Mouse (Mus musculus): ENCODE results near the gene 4930452B06Rik. TPM values are rescaled to one million over a fixed set of nuclear protein-coding genes. Genes with fewer than 3 reads are reported as not detected.

Gene 4930452B06Rik
- polyA plus RNA-seq, 1 experiment, result 0.04 TPM

DNA sequence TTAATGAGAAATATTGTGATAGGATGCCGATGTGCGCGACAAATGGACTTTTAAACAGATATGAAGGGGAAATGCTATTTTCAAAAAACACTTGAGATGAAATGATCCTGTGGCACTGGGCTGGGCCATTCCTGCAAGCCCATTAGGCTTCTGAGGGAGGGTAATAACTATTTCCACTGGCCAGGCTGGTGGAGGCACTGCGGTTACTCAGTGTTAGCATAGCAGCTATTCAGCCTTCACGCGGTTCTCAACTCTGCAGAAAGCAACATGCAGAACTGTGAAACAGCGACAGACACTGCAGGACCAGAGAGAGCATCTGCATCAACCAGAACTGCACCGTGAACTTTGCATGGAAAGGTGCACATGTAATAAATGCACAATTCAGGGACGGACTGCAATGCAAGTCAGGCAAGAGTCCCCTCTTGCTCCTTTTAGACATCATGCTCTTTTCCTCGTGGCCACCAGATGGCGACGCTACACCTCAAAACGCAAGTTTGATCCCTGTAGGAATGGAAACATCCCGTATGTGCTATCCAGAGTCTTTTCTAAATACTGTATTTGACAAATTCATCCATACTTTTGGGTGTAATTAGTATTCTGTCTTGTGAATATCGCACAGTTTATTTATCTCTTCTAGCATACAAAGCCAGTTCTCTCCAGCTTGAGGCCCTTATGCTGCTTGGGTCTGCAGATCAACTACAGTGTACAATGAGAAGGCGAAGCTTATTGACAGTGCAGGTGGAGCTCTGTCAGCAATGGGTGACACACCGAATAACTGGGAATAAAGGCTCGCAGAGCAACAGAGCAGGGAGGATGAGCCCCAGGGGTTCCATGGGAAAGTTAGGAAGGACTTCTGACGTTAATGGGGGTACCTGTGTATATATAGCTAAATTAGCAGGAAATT, 205.6 kb downstream of the 4930452B06Rik start:
- no peak for DNase-seq (ENCODE audit: low read depth in 1 of 2, low spot score in 2 of 2)
- Histone ChIP-seq H3K4me3 (ENCODE audit: extremely low read depth, insufficient read depth, insufficient read length) (no peak overlapping the region), H3K27me3 (ENCODE audit: control insufficient read depth, insufficient read depth, low read length) (no peaks in the 10 kb centered on the region), H3K27ac (ENCODE audit: insufficient read depth, low read length) (no peak overlapping the region), H3K4me1 (ENCODE audit: control insufficient read depth, insufficient read depth, insufficient read length) (peaks cover 4% of the 10 kb centered on the region; the same call in 1 of the 2 replicates), H3K36me3 (ENCODE audit: control insufficient read depth, insufficient read depth, low read length) (no peaks in the 10 kb centered on the region)
- WGBS, result 42% methylated on average over 19 of the region's 19 CpGs
- TF ChIP-seq CTCF (IDR thresholded peaks at IDR 0.05; ENCODE audit: extremely low read depth, insufficient read depth, insufficient read length, insufficient replicate concordance), result no peak

DNA sequence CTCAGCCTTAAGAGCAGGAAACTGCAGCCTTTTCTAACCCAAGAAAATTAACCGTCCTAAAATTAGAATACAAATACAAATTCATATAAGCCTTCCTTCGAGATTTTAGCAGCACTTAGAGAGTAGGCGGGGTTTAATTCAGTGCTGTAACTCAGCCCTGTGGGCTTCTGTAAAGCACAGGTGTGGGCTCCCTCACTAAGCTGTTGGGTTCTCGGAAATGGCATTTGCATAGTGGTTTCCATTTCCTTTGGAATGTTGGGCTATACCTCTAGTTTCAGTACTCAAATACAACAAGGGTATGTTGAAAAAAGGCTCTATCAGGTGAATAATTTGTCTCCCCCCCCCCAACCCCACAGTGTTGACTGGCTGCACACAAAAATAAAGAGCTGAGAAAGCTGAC, 206.3 kb downstream of the 4930452B06Rik start:
- H3K4me1 ChIP-seq (ENCODE audit: control insufficient read depth, insufficient read depth, insufficient read length), result peaks cover 4% of the 10 kb centered on the region; the same call in 1 of the 2 replicates
- no peak overlapping the region for H3K4me3 ChIP-seq (ENCODE audit: extremely low read depth, insufficient read depth, insufficient read length)
- no peak overlapping the region for H3K27ac ChIP-seq (ENCODE audit: insufficient read depth, low read length)
- no peak for DNase-seq (ENCODE audit: low read depth in 1 of 2, low spot score in 2 of 2)
- 33% methylated on average over 4 of the region's 4 CpGs for WGBS
- TF ChIP-seq POLR2A (IDR thresholded peaks at IDR 0.05; ENCODE audit: low read depth, low read length), result no peak
- no peak for TF ChIP-seq CTCF (IDR thresholded peaks at IDR 0.05; ENCODE audit: extremely low read depth, insufficient read depth, insufficient read length, insufficient replicate concordance)
- H3K36me3 ChIP-seq (ENCODE audit: control insufficient read depth, insufficient read depth, low read length), result no peaks in the 10 kb centered on the region
- no peaks in the 10 kb centered on the region for H3K27me3 ChIP-seq (ENCODE audit: control insufficient read depth, insufficient read depth, low read length)

DNA sequence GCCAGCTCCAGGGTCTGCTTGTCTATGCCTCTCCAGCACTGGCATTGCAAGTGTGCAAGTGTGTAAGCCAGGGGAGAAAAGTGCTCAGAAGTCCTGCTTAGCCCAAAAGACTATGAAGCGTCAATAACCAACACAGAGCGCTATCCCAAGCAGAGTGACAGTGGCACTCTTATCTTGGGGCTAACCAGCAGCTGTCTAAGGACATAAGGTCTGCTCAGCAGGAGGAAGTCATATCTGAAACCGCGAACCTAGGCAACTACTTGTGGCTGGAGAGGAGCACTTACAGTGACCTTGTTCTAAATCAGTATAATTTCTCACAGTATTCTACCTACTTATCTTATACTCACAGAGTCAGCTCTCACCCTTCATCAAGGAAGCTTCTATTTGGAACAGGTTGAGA, 214.9 kb downstream of the 4930452B06Rik start:
- Histone ChIP-seq H3K27me3 (ENCODE audit: control insufficient read depth, insufficient read depth, low read length) (no peaks in the 10 kb centered on the region), H3K27ac (ENCODE audit: insufficient read depth, low read length) (no peak overlapping the region), H3K36me3 (ENCODE audit: control insufficient read depth, insufficient read depth, low read length) (no peaks in the 10 kb centered on the region), H3K4me3 (ENCODE audit: extremely low read depth, insufficient read depth, insufficient read length) (no peak overlapping the region), H3K4me1 (ENCODE audit: control insufficient read depth, insufficient read depth, insufficient read length) (no peaks in the 10 kb centered on the region)
- DNase-seq (ENCODE audit: low read depth in 1 of 2, low spot score in 2 of 2), result no peak
- no peak for TF ChIP-seq CTCF (IDR thresholded peaks at IDR 0.05; ENCODE audit: extremely low read depth, insufficient read depth, insufficient read length, insufficient replicate concordance)
- TF ChIP-seq POLR2A (IDR thresholded peaks at IDR 0.05; ENCODE audit: low read depth, low read length), result no peak
- 51% methylated on average over 4 of the region's 4 CpGs for WGBS

DNA sequence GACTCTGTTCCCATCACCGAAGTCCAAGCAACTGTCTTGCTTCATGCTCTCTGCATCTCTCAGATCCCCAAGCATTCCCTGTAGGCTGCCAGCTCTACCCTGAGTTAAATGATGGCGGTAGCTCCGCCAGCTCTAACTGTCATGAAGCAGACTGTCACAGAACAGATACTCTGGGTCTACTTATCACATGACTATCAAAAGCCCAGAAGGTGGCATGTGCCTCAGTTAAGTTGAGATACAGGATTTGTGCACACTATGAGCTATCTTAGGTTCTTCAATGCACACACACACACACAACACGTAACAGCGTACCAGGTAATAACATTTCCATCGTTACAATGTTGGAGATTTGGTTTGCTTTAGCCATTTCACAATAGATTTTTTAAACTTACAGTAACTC, 215.7 kb downstream of the 4930452B06Rik start:
- Histone ChIP-seq H3K36me3 (ENCODE audit: control insufficient read depth, insufficient read depth, low read length) (no peaks in the 10 kb centered on the region), H3K27ac (ENCODE audit: insufficient read depth, low read length) (no peak overlapping the region), H3K4me1 (ENCODE audit: control insufficient read depth, insufficient read depth, insufficient read length) (no peaks in the 10 kb centered on the region), H3K27me3 (ENCODE audit: control insufficient read depth, insufficient read depth, low read length) (no peaks in the 10 kb centered on the region), H3K4me3 (ENCODE audit: extremely low read depth, insufficient read depth, insufficient read length) (no peak overlapping the region)
- WGBS, result 94% methylated on average over 6 of the region's 6 CpGs
- no peak for DNase-seq (ENCODE audit: low read depth in 1 of 2, low spot score in 2 of 2)
- no peak for TF ChIP-seq CTCF (IDR thresholded peaks at IDR 0.05; ENCODE audit: extremely low read depth, insufficient read depth, insufficient read length, insufficient replicate concordance)
- TF ChIP-seq POLR2A (IDR thresholded peaks at IDR 0.05; ENCODE audit: low read depth, low read length), result no peak

DNA sequence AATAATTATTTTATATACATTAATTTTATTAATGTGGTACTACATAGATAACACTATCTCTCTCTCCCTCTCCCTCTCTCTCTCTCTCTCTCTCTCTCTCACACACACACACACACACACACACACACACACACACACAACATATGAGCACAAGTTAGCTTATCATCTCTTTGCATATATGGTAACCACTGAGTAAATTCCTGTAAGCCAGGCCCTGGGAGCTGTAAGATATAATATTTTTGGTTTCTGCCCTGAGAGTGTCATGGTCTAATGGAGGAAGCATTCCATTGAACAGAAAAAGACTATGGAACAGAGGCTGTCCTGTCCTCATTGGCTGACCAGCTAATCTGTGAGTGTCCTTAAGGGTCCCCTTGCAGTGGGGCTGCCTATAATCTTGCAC, 216.7 kb downstream of the 4930452B06Rik start:
- TF ChIP-seq POLR2A (IDR thresholded peaks at IDR 0.05; ENCODE audit: low read depth, low read length) (no peak), CTCF (IDR thresholded peaks at IDR 0.05; ENCODE audit: extremely low read depth, insufficient read depth, insufficient read length, insufficient replicate concordance) (no peak)
- no peak overlapping the region for H3K4me3 ChIP-seq (ENCODE audit: extremely low read depth, insufficient read depth, insufficient read length)
- no peak for DNase-seq (ENCODE audit: low read depth in 1 of 2, low spot score in 2 of 2)
- no peaks in the 10 kb centered on the region for H3K36me3 ChIP-seq (ENCODE audit: control insufficient read depth, insufficient read depth, low read length)
- no peaks in the 10 kb centered on the region for H3K4me1 ChIP-seq (ENCODE audit: control insufficient read depth, insufficient read depth, insufficient read length)
- no peaks in the 10 kb centered on the region for H3K27me3 ChIP-seq (ENCODE audit: control insufficient read depth, insufficient read depth, low read length)
- H3K27ac ChIP-seq (ENCODE audit: insufficient read depth, low read length), result no peak overlapping the region

DNA sequence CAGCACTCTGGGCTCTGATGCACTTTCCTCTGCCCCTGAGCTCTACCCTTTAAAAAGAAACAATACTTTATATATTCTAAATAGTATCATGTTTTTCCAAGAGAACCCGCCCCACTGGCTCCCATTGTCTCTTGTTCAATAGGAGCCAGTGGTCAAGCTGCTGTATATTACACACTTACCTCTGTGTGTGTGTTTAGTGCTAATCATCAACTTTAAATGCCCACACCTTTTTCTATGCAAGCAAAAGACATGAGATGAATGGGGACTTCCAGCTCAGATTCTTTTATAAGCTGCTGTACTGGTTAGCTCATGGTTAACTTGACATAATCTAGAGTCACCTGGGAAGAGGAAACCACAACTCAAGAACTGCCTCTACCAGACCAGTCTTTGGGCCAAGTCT, 218.7 kb downstream of the 4930452B06Rik start:
- 91% methylated on average over 1 of the region's 1 CpGs for WGBS
- no peak for TF ChIP-seq CTCF (IDR thresholded peaks at IDR 0.05; ENCODE audit: extremely low read depth, insufficient read depth, insufficient read length, insufficient replicate concordance)
- no peak for TF ChIP-seq POLR2A (IDR thresholded peaks at IDR 0.05; ENCODE audit: low read depth, low read length)

DNA sequence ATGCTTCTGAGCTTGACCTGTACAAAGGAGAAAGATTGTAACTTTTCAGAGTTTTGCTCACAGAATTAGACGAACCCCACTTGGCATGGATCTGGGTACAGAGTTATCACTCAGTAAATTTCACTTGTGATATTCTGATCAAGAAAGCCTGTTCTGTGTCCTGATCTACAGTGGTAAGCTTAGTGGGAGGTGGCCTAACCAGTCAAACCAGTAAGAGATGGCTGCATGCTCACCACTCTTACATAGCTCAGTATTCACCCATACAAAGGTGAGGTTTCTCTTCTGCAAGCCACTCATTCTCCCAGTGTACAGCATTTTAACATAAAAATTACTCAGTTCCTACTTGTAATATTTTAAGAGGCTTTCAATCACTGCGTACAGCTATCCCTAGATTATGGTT, 221.7 kb downstream of the 4930452B06Rik start:
- H3K4me1 ChIP-seq (ENCODE audit: control insufficient read depth, insufficient read depth, insufficient read length), result no peaks in the 10 kb centered on the region
- DNase-seq (ENCODE audit: low read depth in 1 of 2, low spot score in 2 of 2), result no peak
- TF ChIP-seq CTCF (IDR thresholded peaks at IDR 0.05; ENCODE audit: extremely low read depth, insufficient read depth, insufficient read length, insufficient replicate concordance) (no peak), POLR2A (IDR thresholded peaks at IDR 0.05; ENCODE audit: low read depth, low read length) (no peak)
- no peak overlapping the region for H3K27ac ChIP-seq (ENCODE audit: insufficient read depth, low read length)
- no peak overlapping the region for H3K4me3 ChIP-seq (ENCODE audit: extremely low read depth, insufficient read depth, insufficient read length)
- H3K36me3 ChIP-seq (ENCODE audit: control insufficient read depth, insufficient read depth, low read length), result no peaks in the 10 kb centered on the region
- no peaks in the 10 kb centered on the region for H3K27me3 ChIP-seq (ENCODE audit: control insufficient read depth, insufficient read depth, low read length)
- WGBS, result 91% methylated on average over 2 of the region's 2 CpGs

More for the DNA sequence above, 218.7 kb downstream of the 4930452B06Rik start:
- H3K36me3 ChIP-seq (ENCODE audit: control insufficient read depth, insufficient read depth, low read length), result no peaks in the 10 kb centered on the region
- no peak overlapping the region for H3K27ac ChIP-seq (ENCODE audit: insufficient read depth, low read length)
- no peaks in the 10 kb centered on the region for H3K27me3 ChIP-seq (ENCODE audit: control insufficient read depth, insufficient read depth, low read length)
- no peak for DNase-seq (ENCODE audit: low read depth in 1 of 2, low spot score in 2 of 2)
- no peaks in the 10 kb centered on the region for H3K4me1 ChIP-seq (ENCODE audit: control insufficient read depth, insufficient read depth, insufficient read length)
- H3K4me3 ChIP-seq (ENCODE audit: extremely low read depth, insufficient read depth, insufficient read length), result no peak overlapping the region

Data from spleen, adult 2 months (tissue).